Mouse (Mus musculus): Measurements from ENCODE around the gene Lnpep. TPM values are rescaled to one million over a fixed set of nuclear protein-coding genes. Genes with fewer than 3 reads are reported as not detected.

Gene Lnpep
- 5.9 and 6.3 TPM in 2 replicates for polyA plus RNA-seq (2014; fragmentation: Nextera tagmentation; extraction: Ambion mirVana)

DNA sequence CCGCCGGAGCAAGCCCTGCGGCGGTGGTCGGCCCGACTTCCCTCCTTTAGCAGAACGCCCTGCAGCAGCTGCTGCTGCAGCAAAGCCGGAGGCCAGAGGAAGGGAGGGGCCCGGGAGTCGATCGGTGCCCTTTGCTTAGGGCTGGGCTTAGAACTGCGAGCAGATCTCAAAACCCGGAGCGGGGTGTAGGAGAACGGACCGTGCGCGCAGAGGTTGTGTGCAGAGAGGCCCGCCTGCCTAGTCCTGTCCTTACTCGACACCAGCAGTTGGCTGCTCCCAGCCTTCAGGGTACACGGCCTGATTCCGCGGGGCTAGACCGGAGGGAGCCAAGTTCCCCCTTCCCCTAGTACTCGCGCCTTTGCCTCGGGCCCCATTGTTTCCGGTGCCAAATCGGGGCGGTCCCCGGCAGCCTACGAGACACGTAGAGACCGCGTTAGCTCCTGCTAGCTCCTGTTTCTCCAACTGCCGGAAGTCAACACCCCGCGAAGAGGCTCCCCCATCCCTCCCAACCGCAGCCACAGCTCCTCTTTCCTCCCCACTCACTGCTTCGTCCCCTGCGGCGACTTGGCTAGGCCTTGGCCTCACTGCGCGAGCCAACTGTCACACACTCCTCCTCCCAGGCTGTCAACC, at the start of gene Lnpep:
Lnpep (minus strand) TSS at position 94 of the 630 bp plus-strand sequence.
- peak within 1 kb of the TSS; percentile 100 for H3K27ac ChIP-seq (ENCODE audit: low read depth, low read length)
- WGBS = under 1% methylated on average over 44 of the region's 44 CpGs
- no peaks in the 10 kb centered on the region for H3K27me3 ChIP-seq (ENCODE audit: control insufficient read depth, insufficient read depth, low read length)

DNA sequence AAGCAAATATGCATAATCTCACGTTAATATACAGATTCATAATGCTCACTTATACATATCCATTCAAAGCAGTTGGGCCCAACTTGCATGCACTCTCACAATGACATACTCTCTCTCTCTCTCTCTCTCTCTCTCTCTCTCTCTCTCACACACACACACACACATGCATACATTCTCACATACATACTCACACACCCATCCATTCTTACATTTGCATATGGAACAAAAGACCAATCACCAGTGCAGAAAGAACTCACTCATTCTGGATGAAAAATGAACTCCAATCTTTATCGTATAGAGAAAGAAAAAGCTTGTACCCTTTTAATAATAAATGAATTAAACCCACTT, 31.0 kb upstream of the Lnpep start:
- H3K4me2 ChIP-seq = no peak overlapping the region
- H3K4me1 ChIP-seq (ENCODE audit: control insufficient read depth, insufficient read depth, low read length) = peaks cover 4% of the 10 kb centered on the region
- H3K36me3 ChIP-seq (ENCODE audit: control insufficient read depth, insufficient read depth, low read length) = no peaks in the 10 kb centered on the region
- ATAC-seq (ENCODE audit: low FRiP score) (no peak), DNase-seq (ENCODE audit: low spot score, missing footprints) (no peak)
- H3K9ac ChIP-seq (ENCODE audit: low read length) = no peak overlapping the region
- H3K4me3 ChIP-seq (ENCODE audit: low read depth, low read length) = no peak overlapping the region
- no peaks in the 10 kb centered on the region for H3K27me3 ChIP-seq (ENCODE audit: control insufficient read depth, insufficient read depth, low read length)
- WGBS = 29% methylated on average over 2 of the region's 2 CpGs
- no peaks in the 10 kb centered on the region for H3K9me3 ChIP-seq (ENCODE audit: control insufficient read depth, low read length)
- H3K27ac ChIP-seq (ENCODE audit: low read depth, low read length) = no peak overlapping the region

More for the DNA sequence above, at the start of gene Lnpep:
- no peaks in the 10 kb centered on the region for H3K9me3 ChIP-seq (ENCODE audit: control insufficient read depth, low read length)
- H3K4me3 ChIP-seq (ENCODE audit: low read depth, low read length) = peak within 1 kb of the TSS; percentile 86
- peak; percentile 98 for DNase-seq (ENCODE audit: low spot score, missing footprints)
- peaks cover 9% of the 10 kb centered on the region for H3K4me1 ChIP-seq (ENCODE audit: control insufficient read depth, insufficient read depth, low read length)
- peak within 1 kb of the TSS; percentile 93 for H3K9ac ChIP-seq (ENCODE audit: low read length)
- no peaks in the 10 kb centered on the region for H3K36me3 ChIP-seq (ENCODE audit: control insufficient read depth, insufficient read depth, low read length)
- peak; percentile 92 for ATAC-seq (ENCODE audit: low FRiP score)
- peak within 1 kb of the TSS; percentile 78 for H3K4me2 ChIP-seq

DNA sequence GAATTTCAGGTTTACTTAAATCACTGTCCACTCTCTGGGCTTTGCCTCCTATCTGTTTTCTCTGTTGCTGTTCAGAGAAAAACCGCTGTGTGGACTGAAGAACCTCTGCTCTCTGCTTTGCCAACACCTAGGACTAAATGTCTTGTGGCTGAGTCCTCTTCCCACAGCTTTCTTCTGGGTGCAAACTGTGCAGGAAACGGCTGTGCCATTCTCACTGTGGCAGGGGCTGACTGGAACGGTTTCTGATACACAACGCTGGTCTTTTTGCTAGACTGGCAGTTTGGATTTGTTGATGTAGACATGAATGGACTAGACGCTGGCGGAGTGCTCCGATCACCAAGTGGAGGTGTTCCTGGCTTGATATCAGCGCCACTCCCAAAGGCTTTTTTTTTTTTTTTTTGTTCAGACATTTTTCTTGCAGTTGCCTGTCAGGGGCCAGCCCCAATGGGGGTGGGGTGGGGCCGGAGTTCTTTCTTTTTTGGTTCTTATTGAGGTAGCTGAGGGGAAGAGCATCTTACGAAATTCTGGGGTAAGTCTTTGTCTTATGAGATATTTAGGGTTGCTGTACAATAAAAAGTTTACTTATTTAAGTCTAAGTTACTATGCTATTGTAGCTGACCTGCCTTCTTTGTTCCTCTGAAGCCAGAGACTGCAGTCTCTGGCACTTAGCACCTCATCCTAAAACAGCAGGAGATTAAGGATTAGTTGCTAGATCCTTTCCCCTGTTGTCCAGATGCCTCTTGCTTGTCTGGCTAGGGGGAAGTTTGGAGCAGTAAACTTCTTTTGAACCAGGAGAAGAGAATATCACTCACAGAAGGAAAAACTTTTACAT, 30.4 kb upstream of the Lnpep start:
- no peaks in the 10 kb centered on the region for H3K9me3 ChIP-seq (ENCODE audit: control insufficient read depth, low read length)
- no peak overlapping the region for H3K27ac ChIP-seq (ENCODE audit: low read depth, low read length)
- no peak overlapping the region for H3K4me3 ChIP-seq (ENCODE audit: low read depth, low read length)
- no peaks in the 10 kb centered on the region for H3K36me3 ChIP-seq (ENCODE audit: control insufficient read depth, insufficient read depth, low read length)
- H3K27me3 ChIP-seq (ENCODE audit: control insufficient read depth, insufficient read depth, low read length) = no peaks in the 10 kb centered on the region
- peak overlapping the region; percentile 39; the same call in 1 of the 2 replicates for H3K9ac ChIP-seq (ENCODE audit: low read length)
- WGBS = 18% methylated on average over 10 of the region's 10 CpGs
- peaks cover 4% of the 10 kb centered on the region for H3K4me1 ChIP-seq (ENCODE audit: control insufficient read depth, insufficient read depth, low read length)
- ATAC-seq (ENCODE audit: low FRiP score) (peak; percentile 42; the same call in 1 of the 2 replicates), DNase-seq (ENCODE audit: low spot score, missing footprints) (no peak)
- peak overlapping the region; percentile 26 for H3K4me2 ChIP-seq

DNA sequence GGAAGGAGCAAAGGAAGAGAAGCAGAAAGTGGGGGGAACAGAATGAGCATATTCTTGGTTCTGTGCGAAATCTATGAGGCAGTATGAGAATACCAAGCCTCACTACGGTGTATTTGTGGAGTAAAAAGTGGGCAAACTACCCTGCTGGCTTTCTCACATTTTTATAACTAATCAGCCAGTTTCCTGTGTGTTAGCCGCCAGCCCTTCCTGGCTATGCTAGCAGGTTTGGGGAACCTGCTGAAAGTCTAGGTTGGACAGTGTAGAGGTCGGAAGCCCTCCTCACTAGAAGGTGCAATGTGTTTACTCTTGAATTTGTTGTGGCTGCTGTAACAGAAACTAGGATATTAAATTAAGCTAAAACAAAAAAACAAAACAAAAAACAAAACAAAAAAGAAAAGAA, 27.7 kb upstream of the Lnpep start:
- Histone ChIP-seq H3K9ac (ENCODE audit: low read length) (no peak overlapping the region), H3K27ac (ENCODE audit: low read depth, low read length) (no peak overlapping the region), H3K4me1 (ENCODE audit: control insufficient read depth, insufficient read depth, low read length) (peaks cover 4% of the 10 kb centered on the region), H3K4me2 (no peak overlapping the region), H3K4me3 (ENCODE audit: low read depth, low read length) (no peak overlapping the region), H3K36me3 (ENCODE audit: control insufficient read depth, insufficient read depth, low read length) (no peaks in the 10 kb centered on the region), H3K27me3 (ENCODE audit: control insufficient read depth, insufficient read depth, low read length) (no peaks in the 10 kb centered on the region), H3K9me3 (ENCODE audit: control insufficient read depth, low read length) (no peaks in the 10 kb centered on the region)
- DNase-seq (ENCODE audit: low spot score, missing footprints) (no peak), ATAC-seq (ENCODE audit: low FRiP score) (no peak)
- WGBS = 86% methylated on average over 4 of the region's 4 CpGs

DNA sequence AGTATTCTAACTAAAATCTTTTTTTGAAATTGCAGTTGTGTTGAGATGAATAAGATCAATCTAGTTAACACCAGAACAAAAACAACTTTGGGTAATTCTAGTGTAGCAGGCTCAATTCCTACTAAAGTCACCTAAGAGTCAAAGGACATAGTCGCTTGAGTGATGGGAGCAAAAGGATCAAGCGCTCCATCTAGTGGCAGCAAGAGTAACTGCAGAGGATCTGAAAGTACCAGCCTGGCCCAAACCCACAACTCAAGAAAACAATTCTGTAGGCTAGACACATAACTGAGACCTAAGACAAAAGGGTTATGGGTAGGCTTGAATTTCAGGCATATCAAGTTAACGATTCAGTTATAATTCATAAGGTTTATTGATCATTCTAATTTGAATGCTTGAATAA, 20.9 kb upstream of the Lnpep start:
- ATAC-seq (ENCODE audit: low FRiP score) (peak; percentile 83), DNase-seq (ENCODE audit: low spot score, missing footprints) (peak; percentile 90)
- H3K9ac ChIP-seq (ENCODE audit: low read length) = no peak overlapping the region
- H3K4me1 ChIP-seq (ENCODE audit: control insufficient read depth, insufficient read depth, low read length) = no peaks in the 10 kb centered on the region
- H3K4me2 ChIP-seq = no peak overlapping the region
- no peak overlapping the region for H3K27ac ChIP-seq (ENCODE audit: low read depth, low read length)
- H3K36me3 ChIP-seq (ENCODE audit: control insufficient read depth, insufficient read depth, low read length) = no peaks in the 10 kb centered on the region
- 2% methylated on average over 3 of the region's 3 CpGs for WGBS
- H3K9me3 ChIP-seq (ENCODE audit: control insufficient read depth, low read length) = no peaks in the 10 kb centered on the region
- no peak overlapping the region for H3K4me3 ChIP-seq (ENCODE audit: low read depth, low read length)
- H3K27me3 ChIP-seq (ENCODE audit: control insufficient read depth, insufficient read depth, low read length) = no peaks in the 10 kb centered on the region

DNA sequence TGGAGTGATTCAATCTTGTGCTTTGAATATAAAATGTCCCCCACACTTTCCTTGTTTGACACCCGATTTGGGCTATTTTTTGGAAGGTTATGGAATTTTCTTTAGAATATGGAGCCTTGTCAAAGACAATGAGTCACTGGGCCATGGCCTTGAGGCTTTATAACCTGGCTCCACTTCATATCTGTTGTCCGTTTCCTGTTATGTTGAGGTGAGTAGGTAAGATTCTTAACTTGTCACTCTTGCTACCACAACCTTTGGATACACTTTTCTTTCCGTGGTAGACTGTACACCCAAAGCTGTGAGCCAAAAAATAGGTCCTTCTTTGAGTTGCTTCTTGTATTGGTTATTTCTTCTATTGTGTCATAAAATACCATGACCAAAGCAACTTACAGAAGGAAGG, 12.5 kb upstream of the Lnpep start:
- no peak for ATAC-seq (ENCODE audit: low FRiP score)
- no peak overlapping the region for H3K4me3 ChIP-seq (ENCODE audit: low read depth, low read length)
- H3K27ac ChIP-seq (ENCODE audit: low read depth, low read length) = no peak overlapping the region
- H3K4me2 ChIP-seq = no peak overlapping the region
- no peak overlapping the region for H3K9ac ChIP-seq (ENCODE audit: low read length)
- no peaks in the 10 kb centered on the region for H3K36me3 ChIP-seq (ENCODE audit: control insufficient read depth, insufficient read depth, low read length)
- 81% methylated on average over 3 of the region's 3 CpGs for WGBS
- no peaks in the 10 kb centered on the region for H3K4me1 ChIP-seq (ENCODE audit: control insufficient read depth, insufficient read depth, low read length)
- no peaks in the 10 kb centered on the region for H3K27me3 ChIP-seq (ENCODE audit: control insufficient read depth, insufficient read depth, low read length)
- DNase-seq (ENCODE audit: low spot score, missing footprints) = no peak
- no peaks in the 10 kb centered on the region for H3K9me3 ChIP-seq (ENCODE audit: control insufficient read depth, low read length)

DNA sequence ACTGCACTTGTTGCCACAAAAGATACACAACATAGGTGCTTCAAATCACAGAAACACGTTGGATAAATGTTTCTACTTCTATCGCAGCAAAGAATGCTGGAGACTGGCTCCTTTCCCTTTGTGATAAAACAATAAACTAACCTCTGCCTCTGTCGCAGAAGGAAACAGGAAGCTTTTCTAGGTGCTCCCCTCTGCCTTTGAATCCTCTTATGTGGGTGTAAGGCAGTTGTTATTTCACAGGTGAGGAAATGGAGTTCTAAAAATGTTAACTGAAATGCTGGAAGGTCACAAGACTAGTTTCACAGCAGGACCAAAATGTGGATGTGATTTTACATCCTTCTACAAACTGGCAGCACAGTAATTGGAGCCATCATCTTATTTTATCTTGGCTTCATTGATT, 11.3 kb upstream of the Lnpep start:
- ATAC-seq (ENCODE audit: low FRiP score) (no peak), DNase-seq (ENCODE audit: low spot score, missing footprints) (no peak)
- no peaks in the 10 kb centered on the region for H3K36me3 ChIP-seq (ENCODE audit: control insufficient read depth, insufficient read depth, low read length)
- H3K27me3 ChIP-seq (ENCODE audit: control insufficient read depth, insufficient read depth, low read length) = no peaks in the 10 kb centered on the region
- H3K4me2 ChIP-seq = no peak overlapping the region
- H3K4me1 ChIP-seq (ENCODE audit: control insufficient read depth, insufficient read depth, low read length) = no peaks in the 10 kb centered on the region
- no peaks in the 10 kb centered on the region for H3K9me3 ChIP-seq (ENCODE audit: control insufficient read depth, low read length)
- H3K4me3 ChIP-seq (ENCODE audit: low read depth, low read length) = no peak overlapping the region
- H3K9ac ChIP-seq (ENCODE audit: low read length) = no peak overlapping the region
- WGBS = 42% methylated on average over 3 of the region's 3 CpGs
- no peak overlapping the region for H3K27ac ChIP-seq (ENCODE audit: low read depth, low read length)

DNA sequence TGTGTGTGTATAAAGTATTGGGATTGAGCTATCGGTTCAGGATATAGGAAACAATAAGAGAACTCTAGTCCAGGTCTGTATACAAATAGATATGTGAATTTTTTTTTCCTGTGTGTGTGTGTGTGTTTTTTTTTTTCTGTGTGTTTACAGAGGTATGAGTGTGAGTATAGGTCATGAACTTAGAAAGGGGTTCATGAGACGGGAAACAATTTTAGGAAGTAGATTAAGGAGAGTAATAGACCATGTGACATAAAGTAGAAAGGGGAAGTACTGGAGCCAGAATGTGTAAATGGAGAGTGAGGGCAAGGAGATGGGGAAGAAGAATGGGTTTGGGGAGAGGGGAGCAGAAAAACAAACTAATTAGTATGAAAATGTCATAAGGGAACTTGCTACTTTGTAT, 9.2 kb upstream of the Lnpep start:
- no peaks in the 10 kb centered on the region for H3K36me3 ChIP-seq (ENCODE audit: control insufficient read depth, insufficient read depth, low read length)
- no peaks in the 10 kb centered on the region for H3K27me3 ChIP-seq (ENCODE audit: control insufficient read depth, insufficient read depth, low read length)
- DNase-seq (ENCODE audit: low spot score, missing footprints) (no peak), ATAC-seq (ENCODE audit: low FRiP score) (no peak)
- no peak overlapping the region for H3K27ac ChIP-seq (ENCODE audit: low read depth, low read length)
- H3K4me2 ChIP-seq = no peak overlapping the region
- 89% methylated on average over 2 of the region's 2 CpGs for WGBS
- H3K9me3 ChIP-seq (ENCODE audit: control insufficient read depth, low read length) = no peaks in the 10 kb centered on the region
- H3K4me3 ChIP-seq (ENCODE audit: low read depth, low read length) = no peak overlapping the region
- H3K9ac ChIP-seq (ENCODE audit: low read length) = no peak overlapping the region
- no peaks in the 10 kb centered on the region for H3K4me1 ChIP-seq (ENCODE audit: control insufficient read depth, insufficient read depth, low read length)

DNA sequence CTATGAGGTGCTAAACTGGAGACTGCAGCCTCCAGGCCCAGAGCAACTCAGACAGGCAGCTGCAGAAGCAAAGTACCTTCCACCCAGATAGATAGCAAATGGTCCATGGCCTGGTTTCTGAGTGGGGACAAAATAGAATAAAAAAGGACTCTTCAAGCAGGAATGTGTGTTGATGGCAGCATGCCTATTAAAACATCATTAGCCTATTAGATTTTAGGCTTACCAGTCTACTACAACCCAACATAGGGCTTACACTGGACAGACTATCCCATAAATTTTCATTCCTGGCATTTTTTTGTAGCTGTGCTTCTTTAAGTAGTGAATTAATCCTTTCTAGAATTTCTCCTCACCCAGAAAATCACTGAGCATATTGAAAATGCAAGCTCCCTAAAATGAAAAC, 7.1 kb upstream of the Lnpep start:
- H3K9me3 ChIP-seq (ENCODE audit: control insufficient read depth, low read length) = no peaks in the 10 kb centered on the region
- H3K4me2 ChIP-seq = no peak overlapping the region
- no peak overlapping the region for H3K27ac ChIP-seq (ENCODE audit: low read depth, low read length)
- no peaks in the 10 kb centered on the region for H3K27me3 ChIP-seq (ENCODE audit: control insufficient read depth, insufficient read depth, low read length)
- no peak for DNase-seq (ENCODE audit: low spot score, missing footprints)
- H3K9ac ChIP-seq (ENCODE audit: low read length) = no peak overlapping the region
- H3K4me1 ChIP-seq (ENCODE audit: control insufficient read depth, insufficient read depth, low read length) = no peaks in the 10 kb centered on the region
- ATAC-seq (ENCODE audit: low FRiP score) = no peak
- H3K4me3 ChIP-seq (ENCODE audit: low read depth, low read length) = no peak overlapping the region
- H3K36me3 ChIP-seq (ENCODE audit: control insufficient read depth, insufficient read depth, low read length) = no peaks in the 10 kb centered on the region
